Mouse (Mus musculus): ENCODE measurements at regions not wholly inside any gene's neighbourhood (a gene's known extent, or its start where the extent isn't known, plus 50 kb on each side); places are given as distances from the start of the nearest gene placed in this dataset.
"Not testable (repeated sequence)": the region's sequence is repeated elsewhere in the genome, so short reads cannot be mapped to it uniquely, and the experiment has no call there.

DNA sequence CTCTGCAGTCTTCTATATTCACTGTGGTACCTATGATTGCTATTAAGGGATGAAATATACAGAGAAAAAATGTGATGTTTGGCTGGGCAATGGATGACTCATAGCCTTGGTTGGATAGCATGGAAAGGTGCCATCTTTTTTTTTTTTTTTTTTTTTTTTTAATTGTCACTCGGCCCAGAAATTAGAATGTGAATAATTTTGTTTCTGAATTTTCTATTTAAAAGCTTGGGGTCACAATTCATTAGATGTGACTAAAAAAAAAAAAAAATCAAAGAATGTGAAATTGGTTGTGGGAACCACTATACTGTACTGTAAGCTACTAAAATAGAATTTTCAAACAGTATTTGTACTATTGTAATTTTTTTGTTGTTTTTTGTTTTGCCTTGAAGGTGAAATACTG, 549.3 kb downstream of the Epha7 start:
- Histone ChIP-seq H3K9me3 (ENCODE audit: control insufficient read depth, low read length) (no peaks in the 10 kb centered on the region), H3K36me3 (ENCODE audit: control insufficient read depth, insufficient read depth, low read length) (no peaks in the 10 kb centered on the region), H3K4me3 (ENCODE audit: control insufficient read depth in 1 of 2, insufficient read depth in 1 of 2, low read depth in 1 of 2, low read length in 2 of 2) (no peak overlapping the region), H3K27ac (replicated peaks in 1 of 2; ENCODE audit: control insufficient read depth in 1 of 2, insufficient read depth in 1 of 2, low read depth in 2 of 2, low read length in 2 of 2) (no peak overlapping the region), H3K27me3 (ENCODE audit: control insufficient read depth, insufficient read depth, low read length) (no peaks in the 10 kb centered on the region), H3K4me1 (ENCODE audit: control insufficient read depth in 2 of 2, insufficient read depth in 2 of 2, low read length in 2 of 2) (no peaks in the 10 kb centered on the region), H3K4me2 (ENCODE audit: low read length) (no peak overlapping the region), H3K9ac (ENCODE audit: low read length) (no peak overlapping the region)
- ATAC-seq (ENCODE audit: insufficient number of reproducible peaks, insufficient read depth, low FRiP score, low read depth), result no peak
- WGBS, result 65% methylated on average over 1 of the region's 1 CpGs

DNA sequence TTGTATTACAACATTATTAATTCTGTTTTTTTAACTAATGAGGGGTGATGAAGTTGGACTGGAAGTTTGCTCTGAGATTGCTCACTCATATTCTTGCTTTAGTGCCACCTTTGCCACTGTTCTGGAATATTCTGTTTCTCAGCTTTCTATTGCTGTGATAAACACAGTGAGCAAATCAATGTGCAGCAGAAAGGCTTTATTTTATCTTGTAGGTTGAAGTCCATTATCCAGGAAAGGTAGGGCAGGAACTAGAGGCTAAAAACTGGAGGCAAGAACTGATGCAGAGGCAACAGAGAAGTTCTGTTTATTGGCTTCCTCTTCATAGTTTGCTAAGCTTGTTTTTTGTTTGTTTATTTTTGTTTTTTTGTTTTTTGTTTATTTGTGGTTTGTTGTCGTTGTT, 576.4 kb downstream of the Epha7 start:
- Histone ChIP-seq H3K4me2 (ENCODE audit: low read length) (no peak overlapping the region), H3K4me1 (ENCODE audit: control insufficient read depth in 2 of 2, insufficient read depth in 2 of 2, low read length in 2 of 2) (no peaks in the 10 kb centered on the region), H3K27me3 (ENCODE audit: control insufficient read depth, insufficient read depth, low read length) (no peaks in the 10 kb centered on the region), H3K27ac (replicated peaks in 1 of 2; ENCODE audit: control insufficient read depth in 1 of 2, insufficient read depth in 1 of 2, low read depth in 2 of 2, low read length in 2 of 2) (no peak overlapping the region), H3K9me3 (ENCODE audit: control insufficient read depth, low read length) (no peaks in the 10 kb centered on the region), H3K9ac (ENCODE audit: low read length) (no peak overlapping the region), H3K4me3 (ENCODE audit: control insufficient read depth in 1 of 2, insufficient read depth in 1 of 2, low read depth in 1 of 2, low read length in 2 of 2) (no peak overlapping the region), H3K36me3 (ENCODE audit: control insufficient read depth, insufficient read depth, low read length) (no peaks in the 10 kb centered on the region)
- ATAC-seq (ENCODE audit: insufficient number of reproducible peaks, insufficient read depth, low FRiP score, low read depth), result no peak
- WGBS, result 71% methylated on average over 1 of the region's 1 CpGs

DNA sequence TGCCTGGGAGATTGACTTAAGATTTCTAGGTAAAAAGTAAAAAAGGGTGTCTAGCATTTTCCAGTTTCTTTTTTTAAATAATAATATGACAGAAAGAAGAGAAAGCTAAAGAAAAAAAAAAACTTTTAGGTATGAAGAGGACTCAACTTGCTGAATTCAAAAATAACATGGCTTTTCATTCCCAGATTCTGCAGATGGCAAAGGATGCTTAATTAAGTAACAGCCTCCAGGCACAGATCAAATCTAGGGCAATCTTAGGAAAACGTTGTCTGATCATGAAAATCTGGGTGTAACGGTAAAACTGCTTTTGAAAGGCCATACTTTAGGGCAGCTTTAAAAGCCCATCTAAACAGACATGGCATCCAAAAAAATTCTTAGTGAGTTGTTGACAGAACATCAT, 577.4 kb downstream of the Epha7 start:
- no peak overlapping the region for H3K9ac ChIP-seq (ENCODE audit: low read length)
- no peak overlapping the region for H3K4me2 ChIP-seq (ENCODE audit: low read length)
- no peaks in the 10 kb centered on the region for H3K9me3 ChIP-seq (ENCODE audit: control insufficient read depth, low read length)
- 73% methylated on average over 2 of the region's 2 CpGs for WGBS
- ATAC-seq (ENCODE audit: insufficient number of reproducible peaks, insufficient read depth, low FRiP score, low read depth), result no peak
- H3K4me3 ChIP-seq (ENCODE audit: control insufficient read depth in 1 of 2, insufficient read depth in 1 of 2, low read depth in 1 of 2, low read length in 2 of 2), result no peak overlapping the region
- H3K27me3 ChIP-seq (ENCODE audit: control insufficient read depth, insufficient read depth, low read length), result no peaks in the 10 kb centered on the region
- H3K27ac ChIP-seq (replicated peaks in 1 of 2; ENCODE audit: control insufficient read depth in 1 of 2, insufficient read depth in 1 of 2, low read depth in 2 of 2, low read length in 2 of 2), result no peak overlapping the region
- H3K36me3 ChIP-seq (ENCODE audit: control insufficient read depth, insufficient read depth, low read length), result no peaks in the 10 kb centered on the region
- no peaks in the 10 kb centered on the region for H3K4me1 ChIP-seq (ENCODE audit: control insufficient read depth in 2 of 2, insufficient read depth in 2 of 2, low read length in 2 of 2)

DNA sequence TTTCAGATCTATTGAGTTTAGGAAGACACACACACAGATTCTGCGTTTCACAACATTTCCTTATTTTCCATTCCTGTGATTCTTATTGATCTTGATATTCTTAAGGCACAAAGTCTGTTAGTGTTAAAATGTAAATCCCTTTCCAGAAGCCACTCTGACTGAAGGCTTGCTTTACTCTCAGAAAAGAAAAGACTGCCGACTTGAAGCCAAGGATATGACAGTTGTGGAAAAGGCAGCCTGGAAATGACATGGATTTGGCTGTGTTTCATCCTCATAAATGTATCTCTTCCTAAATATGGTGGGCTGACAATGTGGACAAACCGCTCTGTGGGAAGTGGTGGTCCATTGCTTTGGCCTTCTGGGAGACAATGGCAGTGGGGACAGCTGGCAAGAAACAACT, 589.2 kb downstream of the Epha7 start:
- H3K9me3 ChIP-seq (ENCODE audit: control insufficient read depth, low read length), result no peaks in the 10 kb centered on the region
- H3K27me3 ChIP-seq (ENCODE audit: control insufficient read depth, insufficient read depth, low read length), result no peaks in the 10 kb centered on the region
- H3K4me3 ChIP-seq (ENCODE audit: control insufficient read depth in 1 of 2, insufficient read depth in 1 of 2, low read depth in 1 of 2, low read length in 2 of 2), result no peak overlapping the region
- H3K4me2 ChIP-seq (ENCODE audit: low read length), result no peak overlapping the region
- H3K4me1 ChIP-seq (ENCODE audit: control insufficient read depth in 2 of 2, insufficient read depth in 2 of 2, low read length in 2 of 2), result no peaks in the 10 kb centered on the region
- ATAC-seq (ENCODE audit: insufficient number of reproducible peaks, insufficient read depth, low FRiP score, low read depth), result no peak
- no peak overlapping the region for H3K27ac ChIP-seq (replicated peaks in 1 of 2; ENCODE audit: control insufficient read depth in 1 of 2, insufficient read depth in 1 of 2, low read depth in 2 of 2, low read length in 2 of 2)
- WGBS, result 85% methylated on average over 3 of the region's 3 CpGs
- no peak overlapping the region for H3K9ac ChIP-seq (ENCODE audit: low read length)
- H3K36me3 ChIP-seq (ENCODE audit: control insufficient read depth, insufficient read depth, low read length), result no peaks in the 10 kb centered on the region

DNA sequence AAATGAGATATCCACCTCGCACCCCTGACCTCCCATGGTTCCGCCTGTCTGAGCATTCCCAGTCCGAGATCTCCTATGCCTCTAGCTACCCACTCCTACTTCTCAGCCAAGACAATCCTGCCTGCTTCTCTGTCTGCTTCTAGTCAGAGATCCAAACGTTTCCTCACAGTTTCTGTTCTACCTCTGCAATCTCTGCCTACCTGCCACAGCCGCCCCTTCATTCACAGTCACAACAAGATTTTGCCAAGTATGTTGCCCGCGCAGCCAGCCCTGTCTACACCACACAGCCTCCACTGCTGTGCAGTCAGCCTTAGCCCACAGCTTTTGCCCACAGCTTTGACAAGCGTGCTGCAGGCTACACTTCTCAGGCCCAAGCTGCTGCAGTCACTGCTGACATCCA, 601.7 kb downstream of the Epha7 start:
- H3K9me3 ChIP-seq (ENCODE audit: control insufficient read depth, low read length), result no peaks in the 10 kb centered on the region
- H3K4me1 ChIP-seq (ENCODE audit: control insufficient read depth in 2 of 2, insufficient read depth in 2 of 2, low read length in 2 of 2), result no peaks in the 10 kb centered on the region
- H3K4me3 ChIP-seq (ENCODE audit: control insufficient read depth in 1 of 2, insufficient read depth in 1 of 2, low read depth in 1 of 2, low read length in 2 of 2), result no peak overlapping the region
- no peaks in the 10 kb centered on the region for H3K27me3 ChIP-seq (ENCODE audit: control insufficient read depth, insufficient read depth, low read length)
- no peak overlapping the region for H3K4me2 ChIP-seq (ENCODE audit: low read length)
- H3K27ac ChIP-seq (replicated peaks in 1 of 2; ENCODE audit: control insufficient read depth in 1 of 2, insufficient read depth in 1 of 2, low read depth in 2 of 2, low read length in 2 of 2), result no peak overlapping the region
- 87% methylated on average over 8 of the region's 8 CpGs for whole genome bisulfite sequencing
- H3K36me3 ChIP-seq (ENCODE audit: control insufficient read depth, insufficient read depth, low read length), result no peaks in the 10 kb centered on the region
- no peak for ATAC-seq (ENCODE audit: insufficient number of reproducible peaks, insufficient read depth, low FRiP score, low read depth)
- no peak overlapping the region for H3K9ac ChIP-seq (ENCODE audit: low read length)

DNA sequence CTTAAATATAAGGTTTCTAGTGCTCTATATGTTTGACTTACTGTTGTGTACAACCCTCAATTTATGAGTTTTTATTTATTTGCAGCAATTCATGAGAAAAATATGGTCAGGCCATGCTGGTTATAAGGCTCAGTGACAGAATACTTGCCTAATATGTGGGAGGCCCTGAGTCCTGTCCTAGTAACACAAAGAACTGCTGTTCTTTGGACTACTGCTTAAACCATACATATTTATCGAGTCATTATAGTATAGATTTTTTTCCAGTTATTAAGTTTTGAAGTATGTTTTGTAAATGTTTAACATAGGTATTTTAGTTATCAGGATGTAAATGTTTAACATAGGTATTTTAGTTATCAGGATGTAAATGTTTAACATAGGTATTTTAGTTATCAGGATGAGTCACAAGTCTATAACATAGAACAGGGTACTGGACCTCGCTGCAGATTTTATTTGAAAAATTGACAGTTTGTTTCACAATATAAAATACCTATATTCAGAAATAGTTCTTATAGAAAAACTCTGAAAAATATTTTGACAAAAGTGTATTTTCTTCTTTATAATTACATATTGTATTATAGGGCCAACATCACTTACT, 607.4 kb downstream of the Epha7 start:
- H3K9ac ChIP-seq (ENCODE audit: low read length), result no peak overlapping the region
- no peak overlapping the region for H3K27ac ChIP-seq (replicated peaks in 1 of 2; ENCODE audit: control insufficient read depth in 1 of 2, insufficient read depth in 1 of 2, low read depth in 2 of 2, low read length in 2 of 2)
- H3K4me1 ChIP-seq (ENCODE audit: control insufficient read depth in 2 of 2, insufficient read depth in 2 of 2, low read length in 2 of 2), result no peaks in the 10 kb centered on the region
- 81% methylated on average over 2 of the region's 2 CpGs for WGBS
- H3K36me3 ChIP-seq (ENCODE audit: control insufficient read depth, insufficient read depth, low read length), result no peaks in the 10 kb centered on the region
- H3K4me3 ChIP-seq (ENCODE audit: control insufficient read depth in 1 of 2, insufficient read depth in 1 of 2, low read depth in 1 of 2, low read length in 2 of 2), result no peak overlapping the region
- ATAC-seq (ENCODE audit: insufficient number of reproducible peaks, insufficient read depth, low FRiP score, low read depth), result no peak
- no peaks in the 10 kb centered on the region for H3K27me3 ChIP-seq (ENCODE audit: control insufficient read depth, insufficient read depth, low read length)
- no peak overlapping the region for H3K4me2 ChIP-seq (ENCODE audit: low read length)
- H3K9me3 ChIP-seq (ENCODE audit: control insufficient read depth, low read length), result no peaks in the 10 kb centered on the region

DNA sequence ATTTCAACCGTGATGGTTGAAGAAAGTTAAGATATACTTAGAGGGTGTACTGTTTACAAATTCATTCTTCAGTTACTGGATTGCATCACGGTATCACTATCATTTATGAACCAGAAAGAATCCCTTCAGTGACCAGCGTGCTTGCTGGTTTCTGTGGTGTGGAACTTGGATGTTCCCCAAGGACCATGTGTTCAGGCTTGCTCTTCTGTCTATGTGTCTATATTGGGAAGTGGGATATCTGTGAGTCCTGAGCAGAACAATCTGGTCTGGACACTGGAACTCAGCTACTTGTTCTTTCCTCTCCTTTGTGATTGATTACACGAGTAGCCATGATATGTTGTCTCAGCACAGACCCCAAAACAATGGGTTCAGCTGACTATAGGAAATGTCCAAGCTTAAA, 618.6 kb downstream of the Epha7 start:
- not testable (repeated sequence) for H3K9me3 ChIP-seq (ENCODE audit: control insufficient read depth, low read length); H3K9ac ChIP-seq (ENCODE audit: low read length); H3K4me2 ChIP-seq (ENCODE audit: low read length); H3K4me3 ChIP-seq (ENCODE audit: control insufficient read depth in 1 of 2, insufficient read depth in 1 of 2, low read depth in 1 of 2, low read length in 2 of 2); ATAC-seq (ENCODE audit: insufficient number of reproducible peaks, insufficient read depth, low FRiP score, low read depth); H3K36me3 ChIP-seq (ENCODE audit: control insufficient read depth, insufficient read depth, low read length); H3K27me3 ChIP-seq (ENCODE audit: control insufficient read depth, insufficient read depth, low read length); H3K4me1 ChIP-seq (ENCODE audit: control insufficient read depth in 2 of 2, insufficient read depth in 2 of 2, low read length in 2 of 2); H3K27ac ChIP-seq (replicated peaks in 1 of 2; ENCODE audit: control insufficient read depth in 1 of 2, insufficient read depth in 1 of 2, low read depth in 2 of 2, low read length in 2 of 2)
- 62% methylated on average over 4 of the region's 4 CpGs for WGBS

DNA sequence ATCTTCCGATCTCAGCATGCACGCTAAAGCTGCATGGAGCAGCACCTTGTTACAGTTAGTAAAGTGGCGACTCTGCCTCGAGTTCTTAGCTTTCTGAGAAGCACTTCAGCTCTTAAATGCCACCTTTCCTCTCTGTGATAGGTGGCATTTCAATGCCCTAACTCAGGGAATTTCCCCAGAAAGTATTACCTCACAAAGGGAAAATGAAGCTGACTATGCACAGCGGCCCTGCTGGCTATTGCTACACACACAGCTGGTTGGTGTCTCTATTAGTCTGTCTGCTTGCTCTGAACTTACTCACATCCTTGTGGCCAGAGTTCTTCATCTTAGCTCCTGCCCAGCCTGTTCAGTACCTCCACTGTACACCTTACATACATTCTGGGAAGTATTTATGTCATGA, 650.4 kb downstream of the Epha7 start:
- 72% methylated on average over 5 of the region's 5 CpGs for WGBS
- Histone ChIP-seq H3K4me2 (ENCODE audit: low read length) (no peak overlapping the region), H3K27ac (replicated peaks in 1 of 2; ENCODE audit: control insufficient read depth in 1 of 2, insufficient read depth in 1 of 2, low read depth in 2 of 2, low read length in 2 of 2) (no peak overlapping the region), H3K27me3 (ENCODE audit: control insufficient read depth, insufficient read depth, low read length) (no peaks in the 10 kb centered on the region), H3K36me3 (ENCODE audit: control insufficient read depth, insufficient read depth, low read length) (no peaks in the 10 kb centered on the region), H3K4me1 (ENCODE audit: control insufficient read depth in 2 of 2, insufficient read depth in 2 of 2, low read length in 2 of 2) (no peaks in the 10 kb centered on the region), H3K4me3 (ENCODE audit: control insufficient read depth in 1 of 2, insufficient read depth in 1 of 2, low read depth in 1 of 2, low read length in 2 of 2) (no peak overlapping the region), H3K9ac (ENCODE audit: low read length) (no peak overlapping the region), H3K9me3 (ENCODE audit: control insufficient read depth, low read length) (no peaks in the 10 kb centered on the region)
- ATAC-seq (ENCODE audit: insufficient number of reproducible peaks, insufficient read depth, low FRiP score, low read depth), result no peak

Measured in heart, embryonic 14.5 days (tissue).